Mouse (Mus musculus) liver, embryonic 11.5 days (tissue): ENCODE results near the gene Vmn2r78. TPM values are rescaled to one million over a fixed set of nuclear protein-coding genes. Genes with fewer than 3 reads are reported as not detected.
"Not testable (repeated sequence)": the region's sequence is repeated elsewhere in the genome, so short reads cannot be mapped to it uniquely, and the experiment has no call there.

Experiments used
- ATAC-seq: fragments of 200-750 bp; cut with Nextera tagmentation; replicated peaks from 2 replicates; pipeline ENCODE4 v1.8.0; 2017; ENCODE audit warnings: moderate number of reproducible peaks, mild to moderate bottlenecking, moderate TSS enrichment, moderate library complexity; ENCODE audit not compliant: low FRiP score
- DNase-seq: peaks from one replicate; pipeline ENCODE4 v3.0.0-alpha.2; 2017; ENCODE audit warnings: low spot score
- H3K27ac ChIP-seq: fragments of 300-500 bp; sonication (generic); 2 replicates; pipeline ENCODE4 v1.5.1; 2014; ENCODE audit warnings: mild to moderate bottlenecking, low read depth, low read length, control low read depth
- H3K27me3 ChIP-seq: fragments of 300-500 bp; sonication (generic); replicated peaks from 2 replicates; pipeline ENCODE4 v1.6.1; 2014; ENCODE audit warnings: low read length, mixed read lengths; ENCODE audit not compliant: control insufficient read depth, insufficient read depth
- H3K36me3 ChIP-seq: fragments of 300-500 bp; sonication (generic); 2 replicates; pipeline ENCODE4 v1.6.1; 2014; ENCODE audit warnings: mild to moderate bottlenecking, low read length, moderate library complexity, mixed read lengths; ENCODE audit not compliant: control insufficient read depth, insufficient read depth
- H3K4me1 ChIP-seq: fragments of 300-500 bp; sonication (generic); replicated peaks from 2 replicates; pipeline ENCODE4 v1.6.1; 2014; ENCODE audit warnings: low read length, mixed read lengths; ENCODE audit not compliant: control insufficient read depth, insufficient read depth
- H3K4me2 ChIP-seq: fragments of 300-500 bp; sonication (generic); 2 replicates; pipeline ENCODE4 v1.6.1; 2014; ENCODE audit warnings: mild to moderate bottlenecking, control low read depth, moderate library complexity
- H3K4me3 ChIP-seq: fragments of 300-500 bp; sonication (generic); 2 replicates; pipeline ENCODE4 v1.5.1; 2014; ENCODE audit warnings: low read depth, low read length, control low read depth
- H3K9ac ChIP-seq: fragments of 300-500 bp; sonication (generic); 2 replicates; pipeline ENCODE4 v1.6.1; 2014; ENCODE audit warnings: low read depth, low read length, control low read depth
- H3K9me3 ChIP-seq: fragments of 300-500 bp; sonication (generic); 2 replicates; pipeline ENCODE4 v1.6.1; 2016; ENCODE audit warnings: low read length, inconsistent platforms, mixed read lengths; ENCODE audit not compliant: control insufficient read depth
- WGBS: fragments of 180-500 bp; shearing (Covaris S2); extraction: QIAGEN DNeasy Blood & Tissue Kit; methylation state at CpG from one replicate; pipeline ENCODE4 v1.1.7; 2014; 5-methylcytosine and 5-hydroxymethylcytosine counted together
- polyA plus RNA-seq: library from polyadenylated mRNA; unstranded; fragments of >200 nt; fragmentation: Nextera tagmentation; extraction: Ambion mirVana; gene quantifications from 2 replicates; pipeline ENCODE4 v1.2.1, GENCODE M21; 2014

Gene Vmn2r78
- not detected in 2 replicates for polyA plus RNA-seq

DNA sequence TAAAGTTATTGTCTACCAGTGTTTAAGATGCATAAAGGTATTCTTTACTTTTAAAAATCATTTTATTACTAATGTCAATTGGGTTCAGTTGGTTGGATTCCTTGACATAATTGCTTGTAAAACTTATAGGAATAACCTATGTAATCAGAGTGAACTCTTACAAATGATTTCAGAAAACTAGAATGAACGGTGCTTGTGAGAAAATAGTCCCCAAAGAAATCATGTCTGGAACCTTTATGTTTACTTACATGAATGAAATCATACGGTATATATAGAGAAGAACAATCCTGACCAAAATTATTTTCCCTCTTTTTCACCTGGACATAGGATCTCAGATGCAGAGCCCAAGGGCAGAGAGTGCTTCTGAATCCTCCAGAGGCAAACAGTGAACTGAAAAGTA is at the start of gene Vmn2r78:
Gene Vmn2r78 (plus strand): TSS at position 301 of the 400 bp plus-strand sequence.
- not testable (repeated sequence) for H3K4me1 ChIP-seq, H3K36me3 ChIP-seq, H3K9me3 ChIP-seq, DNase-seq, H3K4me3 ChIP-seq, ATAC-seq, H3K27me3 ChIP-seq, H3K27ac ChIP-seq, H3K4me2 ChIP-seq, H3K9ac ChIP-seq
- WGBS, result 79% methylated on average over 2 of the region's 2 CpGs

DNA sequence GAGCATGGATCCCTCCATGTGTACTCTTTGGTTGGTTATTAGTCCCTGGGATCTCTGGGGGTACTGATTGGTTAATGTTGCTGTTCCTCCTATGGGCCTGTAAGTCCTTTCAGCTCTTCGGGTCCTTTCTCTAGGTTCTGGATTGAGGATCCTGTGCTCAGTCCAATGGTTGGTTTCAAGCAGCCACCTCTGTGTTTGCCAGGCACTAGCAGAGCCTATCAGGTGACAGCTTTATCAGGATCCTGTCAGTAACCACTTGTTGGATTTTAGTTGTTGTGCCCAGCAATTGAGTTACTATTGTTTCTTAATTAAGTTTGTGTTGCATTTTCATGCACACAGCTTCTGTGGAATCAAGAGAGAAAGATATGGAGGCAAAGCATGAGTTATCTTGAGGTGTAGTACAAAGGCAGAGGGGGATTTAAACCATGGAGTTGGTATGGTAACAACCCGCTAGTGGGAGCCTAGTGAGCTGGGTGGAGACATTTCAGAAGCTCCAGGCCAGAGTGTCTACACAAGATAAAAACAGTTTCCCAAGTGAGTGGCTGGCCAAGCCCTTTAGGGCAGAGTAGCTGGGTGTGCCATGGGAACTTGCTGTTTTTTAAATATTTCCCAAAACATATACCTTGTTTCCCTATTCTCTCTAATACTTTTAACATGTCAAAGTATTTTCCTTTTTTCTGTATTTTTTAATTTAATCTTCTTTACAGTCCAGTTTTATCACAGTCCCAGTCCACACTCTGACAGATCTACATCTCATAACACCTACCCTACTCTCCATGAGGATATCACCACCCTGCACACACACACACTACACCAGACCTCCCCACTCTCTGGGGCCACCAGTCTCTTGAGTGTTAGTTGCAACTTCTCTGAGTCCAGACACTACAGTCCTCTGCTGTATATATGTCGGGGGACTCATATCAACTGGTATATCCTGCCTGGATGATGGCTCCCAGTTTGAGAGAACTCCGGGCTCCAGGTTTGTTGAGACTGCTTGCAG is 25.1 kb upstream of the Vmn2r78 start:
- no peaks in the 10 kb centered on the region for H3K4me1 ChIP-seq
- no peak overlapping the region for H3K27ac ChIP-seq
- no peak overlapping the region for H3K9ac ChIP-seq
- ATAC-seq, result peak; percentile 83
- H3K36me3 ChIP-seq, result no peaks in the 10 kb centered on the region
- WGBS, result 82% methylated on average over 4 of the region's 4 CpGs
- DNase-seq, result no peak
- H3K9me3 ChIP-seq, result no peaks in the 10 kb centered on the region
- no peaks in the 10 kb centered on the region for H3K27me3 ChIP-seq
- H3K4me2 ChIP-seq, result no peak overlapping the region
- no peak overlapping the region for H3K4me3 ChIP-seq

DNA sequence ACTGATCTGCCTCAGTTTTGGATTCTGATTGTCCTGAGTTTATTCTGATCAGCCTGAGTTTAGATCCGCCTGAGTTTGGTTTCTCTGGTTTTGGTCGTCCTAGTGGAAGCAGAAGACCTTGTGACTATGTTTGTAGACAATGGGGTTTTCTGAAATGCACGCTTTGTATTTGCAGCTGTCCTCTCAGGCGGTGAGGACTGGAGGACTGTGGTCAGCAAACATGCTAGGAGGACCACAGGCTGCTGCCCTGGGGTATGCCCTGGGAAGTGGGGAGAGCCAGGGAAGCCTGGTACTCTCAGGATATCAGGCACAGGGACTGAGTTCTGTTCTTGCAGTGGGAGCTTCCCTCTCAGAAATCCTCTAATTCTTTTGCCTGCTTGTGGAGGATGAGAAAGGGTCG is 22.4 kb downstream of the Vmn2r78 start:
- no peak overlapping the region for H3K4me3 ChIP-seq
- H3K9ac ChIP-seq, result no peak overlapping the region
- WGBS, result 67% methylated on average over 5 of the region's 5 CpGs
- no peaks in the 10 kb centered on the region for H3K36me3 ChIP-seq
- DNase-seq (no peak), ATAC-seq (no peak)
- no peak overlapping the region for H3K27ac ChIP-seq
- no peaks in the 10 kb centered on the region for H3K4me1 ChIP-seq
- H3K27me3 ChIP-seq, result no peaks in the 10 kb centered on the region
- H3K9me3 ChIP-seq, result no peaks in the 10 kb centered on the region
- H3K4me2 ChIP-seq, result no peak overlapping the region

DNA sequence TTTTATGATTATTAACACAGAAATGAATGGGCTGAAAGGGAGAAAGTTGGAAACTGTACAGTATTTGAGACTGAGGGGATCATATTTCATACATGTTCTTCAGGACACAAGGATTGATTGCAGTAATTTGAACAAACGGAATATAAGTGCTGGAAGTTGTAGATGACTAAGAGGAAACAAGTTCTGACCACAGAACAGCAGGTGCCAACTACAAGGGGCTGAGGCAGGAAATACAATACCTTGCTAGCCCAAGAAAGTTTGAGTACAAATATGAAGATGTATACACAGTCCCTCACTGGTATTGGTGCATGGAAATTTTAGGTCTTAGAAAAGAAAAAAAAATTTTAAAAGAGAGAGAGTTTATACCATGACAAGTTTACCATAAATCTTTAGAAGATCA is 79.8 kb downstream of the Vmn2r78 start:
- DNase-seq (no peak), ATAC-seq (no peak)
- 46% methylated on average over 1 of the region's 1 CpGs for WGBS
- Histone ChIP-seq H3K27me3 (no peaks in the 10 kb centered on the region), H3K9me3 (no peaks in the 10 kb centered on the region), H3K4me2 (no peak overlapping the region), H3K4me3 (no peak overlapping the region), H3K9ac (no peak overlapping the region), H3K36me3 (no peaks in the 10 kb centered on the region), H3K27ac (no peak overlapping the region), H3K4me1 (no peaks in the 10 kb centered on the region)

DNA sequence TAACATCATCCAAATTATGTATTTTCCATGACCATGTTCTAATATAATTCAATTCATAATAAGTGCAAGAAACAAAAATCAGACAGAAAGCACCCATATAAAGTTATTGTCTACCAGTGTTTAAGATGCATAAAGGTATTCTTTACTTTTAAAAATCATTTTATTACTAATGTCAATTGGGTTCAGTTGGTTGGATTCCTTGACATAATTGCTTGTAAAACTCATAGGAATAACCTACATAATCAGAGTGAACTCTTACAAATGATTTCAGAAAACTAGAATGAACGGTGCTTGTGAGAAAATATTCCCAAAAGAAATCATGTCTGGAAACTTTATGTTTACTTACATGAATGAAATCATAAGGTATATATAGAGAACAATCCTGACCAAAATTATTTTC is 80.9 kb downstream of the Vmn2r78 start, which contains the start of gene Vmn2r79:
Gene Vmn2r79 (plus strand): TSS at position 301 of the 400 bp plus-strand sequence.
- not testable (repeated sequence) for H3K4me2 ChIP-seq, H3K4me1 ChIP-seq, ATAC-seq, H3K9ac ChIP-seq, H3K9me3 ChIP-seq, H3K36me3 ChIP-seq, DNase-seq, H3K27me3 ChIP-seq, H3K4me3 ChIP-seq, H3K27ac ChIP-seq
- 69% methylated on average over 1 of the region's 1 CpGs for WGBS

Other genes starting within 250 kb of the Vmn2r78 start
- not detected in 2 replicates for gene Olfr292, start 226.8 kb upstream of the Vmn2r78 start, polyA plus RNA-seq
- not detected in 2 replicates for gene Folh1, start 139.2 kb upstream of the Vmn2r78 start, polyA plus RNA-seq
- not detected in 2 replicates for gene Vmn2r77, start 120.1 kb upstream of the Vmn2r78 start, polyA plus RNA-seq
- gene Vmn2r79, start 81.0 kb downstream of the Vmn2r78 start, polyA plus RNA-seq, result not detected in 2 replicates